In genomic region chr8:109847866-109848265, GRCm38 (mm10) we compare ENCODE assay signal across 22 mouse cellular contexts. TPM values are rescaled to one million over a fixed set of nuclear protein-coding genes. Genes with fewer than 3 reads are reported as not detected.
A peak's percentile ranks its signal among the peaks of the same experiment; 100 is the strongest.
DNase-seq lines count a peak whose midpoint lies in the region; ATAC-seq lines count a peak whose summit lies in the region.
"Had no signal": no experiment of that assay in that cellular context is flagged by ENCODE, and none has a peak within 500 bp of the region (broad histone marks: within the 10 kb centered on the region; RNA-seq: fewer than 3 reads in every experiment).

No protein-coding gene starts in this region.

- peak overlapping the region; percentile 76 for H3K27ac ChIP-seq in heart, embryonic 16.5 days (ENCODE audit: low read length)
- H3K27ac ChIP-seq in liver, embryonic 12.5 days: 0 out of 2 replicates have a peak overlapping the region, but pooled peaks have one; percentile 17
- no peak overlapping the region for H3K27ac ChIP-seq in forebrain, embryonic 11.5 days (ENCODE audit: low read depth, low read length)
- H3K27ac ChIP-seq: forebrain, embryonic 12.5 days; hindbrain, embryonic 10.5 days; hindbrain, postnatal 0 days; kidney, postnatal 0 days; limb, embryonic 12.5 days; lung, embryonic 15.5 days; midbrain, embryonic 13.5 days; neural tube, embryonic 13.5 days had no signal

- no peak overlapping the region for H3K4me3 ChIP-seq in heart, embryonic 16.5 days (ENCODE audit: low read length)
- H3K4me3 ChIP-seq in liver, embryonic 12.5 days: no peak overlapping the region
- H3K4me3 ChIP-seq in forebrain, embryonic 11.5 days (ENCODE audit: low read depth, low read length): no peak overlapping the region
- H3K4me3 ChIP-seq: forebrain, embryonic 12.5 days; hindbrain, embryonic 10.5 days; limb, embryonic 12.5 days; lung, embryonic 15.5 days; midbrain, embryonic 13.5 days; neural tube, embryonic 13.5 days had no signal

- H3K9ac ChIP-seq in heart, embryonic 16.5 days (ENCODE audit: low read length): no peak overlapping the region
- H3K9ac ChIP-seq in liver, embryonic 12.5 days: no peak overlapping the region
- H3K9ac ChIP-seq in forebrain, embryonic 11.5 days (ENCODE audit: low read length): no peak overlapping the region
- H3K9ac ChIP-seq: forebrain, embryonic 12.5 days; limb, embryonic 12.5 days; lung, embryonic 15.5 days; midbrain, embryonic 13.5 days; neural tube, embryonic 13.5 days had no signal

- peak; percentile 84 for DNase-seq in heart, adult 11 months
- DNase-seq in heart, postnatal 25 days (ENCODE audit: low spot score): no peak
- no peak for DNase-seq in heart, postnatal 14 days
- DNase-seq in adrenal gland, postnatal 10 days: no peak
- no peak for DNase-seq in forebrain, embryonic 11.5 days (ENCODE audit: low spot score)
- DNase-seq: adrenal gland, postnatal 25 days; cerebellum, adult 11 months; cerebellum, postnatal 36 days; gastrocnemius, postnatal 14 days; kidney, adult 11 months; right cerebral cortex, adult 18-20 months had no signal

- H3K36me3 ChIP-seq in heart, embryonic 16.5 days (ENCODE audit: control insufficient read depth, insufficient read depth): peaks cover 42% of the 10 kb centered on the region
- peaks cover 94% of the 10 kb centered on the region for H3K36me3 ChIP-seq in liver, embryonic 12.5 days
- no peaks in the 10 kb centered on the region; the same call in 1 of the 2 replicates for H3K36me3 ChIP-seq in forebrain, embryonic 11.5 days (ENCODE audit: control insufficient read depth, insufficient read depth, low read length)

- H3K27me3 ChIP-seq in heart, embryonic 16.5 days (ENCODE audit: control insufficient read depth, insufficient read depth, low read length): no peaks in the 10 kb centered on the region
- no peaks in the 10 kb centered on the region for H3K27me3 ChIP-seq in liver, embryonic 12.5 days (replicated peaks)
- no peaks in the 10 kb centered on the region for H3K27me3 ChIP-seq in forebrain, embryonic 11.5 days (ENCODE audit: control insufficient read depth, insufficient read depth, low read length)
- H3K27me3 ChIP-seq: forebrain, embryonic 12.5 days; limb, embryonic 12.5 days; lung, embryonic 15.5 days; midbrain, embryonic 13.5 days; neural tube, embryonic 13.5 days had no signal

- peak; percentile 75 for ATAC-seq in heart, embryonic 16.5 days (replicated peaks; ENCODE audit: extremely low read depth, insufficient read depth, low FRiP score)
- peak; percentile 76 for ATAC-seq in liver, embryonic 12.5 days
- peak; percentile 97 for ATAC-seq in megakaryocyte-erythroid progenitor cell, adult 5-6 weeks (replicated peaks; ENCODE audit: low FRiP score, low TSS enrichment, poor library complexity, severe bottlenecking)
- no peak for ATAC-seq in forebrain, embryonic 11.5 days (replicated peaks; ENCODE audit: low FRiP score)
- ATAC-seq: hindbrain, postnatal 0 days; midbrain, embryonic 13.5 days had no signal

- no peaks in the 10 kb centered on the region for H3K9me3 ChIP-seq in heart, embryonic 16.5 days (replicated peaks; ENCODE audit: control insufficient read depth, low read length)
- no peaks in the 10 kb centered on the region for H3K9me3 ChIP-seq in liver, embryonic 12.5 days (replicated peaks)
- H3K9me3 ChIP-seq in forebrain, embryonic 11.5 days (ENCODE audit: control insufficient read depth, low read length): no peaks in the 10 kb centered on the region
- H3K9me3 ChIP-seq: forebrain, embryonic 12.5 days; hindbrain, embryonic 10.5 days; limb, embryonic 12.5 days; lung, embryonic 15.5 days; midbrain, embryonic 13.5 days; neural tube, embryonic 13.5 days had no signal

- intact Hi-C loops in heart, postnatal 25 days (cut with DNase I): no loop called here
- intact Hi-C loops in heart, postnatal 14 days (cut with DNase I): no loop called here

- no peak overlapping the region for H3K4me2 ChIP-seq in heart, embryonic 16.5 days (ENCODE audit: low read depth, low read length)
- no peak overlapping the region for H3K4me2 ChIP-seq in liver, embryonic 12.5 days
- no peak overlapping the region for H3K4me2 ChIP-seq in forebrain, embryonic 11.5 days (ENCODE audit: low read depth, low read length, severe bottlenecking)
- H3K4me2 ChIP-seq: forebrain, embryonic 12.5 days; limb, embryonic 12.5 days; lung, embryonic 15.5 days; midbrain, embryonic 13.5 days; neural tube, embryonic 13.5 days had no signal

- 30% methylated on average over 2 of the region's 2 CpGs for WGBS in heart, embryonic 16.5 days
- WGBS in liver, embryonic 12.5 days (ENCODE audit: insufficient replicate concordance): 47% methylated on average over 2 of the region's 2 CpGs
- WGBS in forebrain, embryonic 11.5 days: 81% methylated on average over 2 of the region's 2 CpGs

- H3K4me1 ChIP-seq in heart, embryonic 16.5 days (ENCODE audit: control insufficient read depth, insufficient read depth, low read length): peaks cover 13% of the 10 kb centered on the region
- H3K4me1 ChIP-seq in liver, embryonic 12.5 days: peaks cover 12% of the 10 kb centered on the region
- H3K4me1 ChIP-seq in forebrain, embryonic 11.5 days (replicated peaks; ENCODE audit: control insufficient read depth, insufficient read depth, low read length): no peaks in the 10 kb centered on the region
- H3K4me1 ChIP-seq: forebrain, embryonic 12.5 days; hindbrain, embryonic 10.5 days; limb, embryonic 12.5 days; lung, embryonic 15.5 days; midbrain, embryonic 13.5 days; neural tube, embryonic 13.5 days had no signal

RNA-seq across cellular contexts. Expression of gene Phlpp2, which starts 20.5 kb away (rescaled TPM):
- total RNA-seq in heart, postnatal 25 days (2021): 1 to 10 TPM; 4.0 to 4.7 TPM
- 1.3 and 1.9 TPM in 2 replicates for polyA plus RNA-seq in heart, embryonic 16.5 days (2015; fragmentation: Nextera tagmentation; extraction: Ambion mirVana)
- total RNA-seq in heart, postnatal 14 days (2021): 1 to 10 TPM; 4.9 to 6.4 TPM
- 3.0 and 3.3 TPM in 2 replicates for polyA plus RNA-seq in liver, embryonic 12.5 days (2016; fragmentation: Nextera tagmentation; extraction: Ambion mirVana)
- total RNA-seq in megakaryocyte-erythroid progenitor cell, adult 5-6 weeks (2014; fragmentation: Nextera tagmentation): 7.0 and 12.7 TPM in 2 replicates
- 5.4 and 8.8 TPM in 2 replicates for total RNA-seq in megakaryocyte-erythroid progenitor cell, adult 5-6 weeks (2017)
- 10 to 100 TPM in 1 of 2 experiments, 1 to 10 TPM in 1; 8.0 to 11.4 TPM for total RNA-seq in adrenal gland, postnatal 10 days (2021)
- 4.3 and 4.4 TPM in 2 replicates for polyA plus RNA-seq in forebrain, embryonic 11.5 days (2014; fragmentation: Nextera tagmentation; extraction: Ambion mirVana)
